Mouse (Mus musculus) intestine, postnatal 0 days (tissue): ENCODE results near the gene Coq10b. TPM values are rescaled to one million over a fixed set of nuclear protein-coding genes. Genes with fewer than 3 reads are reported as not detected.

ENCODE experiments used
- ATAC-seq: fragments of 200-750 bp; cut with Nextera tagmentation; 2 replicates; pipeline ENCODE4 v1.8.0; 2017; ENCODE audit warnings: mild to moderate bottlenecking, moderate TSS enrichment, moderate library complexity
- H3K27ac ChIP-seq: fragments of 300-500 bp; sonication (generic); 2 replicates; pipeline ENCODE4 v1.5.1; 2014; ENCODE audit warnings: mild to moderate bottlenecking, low read depth, low read length, moderate library complexity
- H3K27me3 ChIP-seq: fragments of 300-500 bp; sonication (generic); replicated peaks from 2 replicates; pipeline ENCODE4 v1.6.1; 2014; ENCODE audit warnings: low read length, mixed read lengths; ENCODE audit not compliant: control insufficient read depth, insufficient read depth
- H3K36me3 ChIP-seq: fragments of 300-500 bp; sonication (generic); 2 replicates; pipeline ENCODE4 v1.6.1; 2014; ENCODE audit warnings: mild to moderate bottlenecking, moderate library complexity; ENCODE audit not compliant: control insufficient read depth, insufficient read depth
- H3K4me1 ChIP-seq: fragments of 300-500 bp; sonication (generic); replicated peaks from 2 replicates; pipeline ENCODE4 v1.6.1; 2014; ENCODE audit warnings: antibody characterized with exemption, low read length, mixed read lengths; ENCODE audit not compliant: control insufficient read depth, insufficient read depth
- H3K4me2 ChIP-seq: fragments of 300-500 bp; sonication (generic); replicated peaks from 2 replicates; pipeline ENCODE4 v1.6.1; 2014; ENCODE audit warnings: low read depth, mild to moderate bottlenecking, moderate library complexity
- H3K4me3 ChIP-seq: fragments of 300-500 bp; sonication (generic); 2 replicates; pipeline ENCODE4 v1.5.1; 2014; ENCODE audit warnings: low read depth, low read length
- H3K9ac ChIP-seq: fragments of 300-500 bp; sonication (generic); 2 replicates; pipeline ENCODE4 v1.6.1; 2014; ENCODE audit warnings: mild to moderate bottlenecking, low read depth, low read length
- H3K9me3 ChIP-seq: fragments of 300-500 bp; sonication (generic); 2 replicates; pipeline ENCODE4 v1.6.1; 2016; ENCODE audit warnings: mixed run types; ENCODE audit not compliant: control insufficient read depth
- CTCF ChIP-seq: sonication (generic); IDR thresholded peaks from 2 replicates; pipeline ENCODE4 v1.5.1; 2016; ENCODE audit warnings: low read depth, mild to moderate bottlenecking, control low read depth, antibody characterized with exemption, moderate library complexity
- WGBS: fragments of 180-500 bp; shearing (Covaris S2); extraction: QIAGEN DNeasy Blood & Tissue Kit; methylation state at CpG from one replicate; pipeline ENCODE4 v1.1.7; 2014; 5-methylcytosine and 5-hydroxymethylcytosine counted together
- polyA plus RNA-seq: library from polyadenylated mRNA; unstranded; fragments of >200 nt; fragmentation: Nextera tagmentation; extraction: Ambion mirVana; gene quantifications from 2 replicates; pipeline ENCODE4 v1.2.1, GENCODE M21; 2015

Gene Coq10b
- polyA plus RNA-seq, 1 experiment from 2014 or later, result 25.8 TPM

DNA sequence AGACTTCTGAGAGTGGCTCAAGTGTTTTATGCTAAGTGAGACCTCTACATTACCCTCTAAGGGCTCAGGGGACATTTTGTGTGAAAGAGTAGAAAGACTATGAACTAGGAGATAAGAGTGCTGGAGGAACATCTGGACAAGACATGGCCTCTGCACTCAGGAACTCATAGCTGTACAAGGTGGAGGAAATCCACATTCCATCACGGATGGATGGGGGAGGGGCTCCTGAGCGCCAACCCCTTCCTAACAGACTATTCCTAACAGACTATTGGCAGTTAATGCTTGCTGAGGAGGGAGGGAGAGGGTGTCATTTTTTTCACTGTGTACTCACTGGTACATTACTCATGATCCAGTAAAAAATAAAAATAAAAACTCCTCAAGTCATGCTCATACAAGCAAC is 22.2 kb downstream of the Coq10b start:
- no peak overlapping the region for H3K9ac ChIP-seq
- WGBS, result 35% methylated on average over 2 of the region's 2 CpGs

DNA sequence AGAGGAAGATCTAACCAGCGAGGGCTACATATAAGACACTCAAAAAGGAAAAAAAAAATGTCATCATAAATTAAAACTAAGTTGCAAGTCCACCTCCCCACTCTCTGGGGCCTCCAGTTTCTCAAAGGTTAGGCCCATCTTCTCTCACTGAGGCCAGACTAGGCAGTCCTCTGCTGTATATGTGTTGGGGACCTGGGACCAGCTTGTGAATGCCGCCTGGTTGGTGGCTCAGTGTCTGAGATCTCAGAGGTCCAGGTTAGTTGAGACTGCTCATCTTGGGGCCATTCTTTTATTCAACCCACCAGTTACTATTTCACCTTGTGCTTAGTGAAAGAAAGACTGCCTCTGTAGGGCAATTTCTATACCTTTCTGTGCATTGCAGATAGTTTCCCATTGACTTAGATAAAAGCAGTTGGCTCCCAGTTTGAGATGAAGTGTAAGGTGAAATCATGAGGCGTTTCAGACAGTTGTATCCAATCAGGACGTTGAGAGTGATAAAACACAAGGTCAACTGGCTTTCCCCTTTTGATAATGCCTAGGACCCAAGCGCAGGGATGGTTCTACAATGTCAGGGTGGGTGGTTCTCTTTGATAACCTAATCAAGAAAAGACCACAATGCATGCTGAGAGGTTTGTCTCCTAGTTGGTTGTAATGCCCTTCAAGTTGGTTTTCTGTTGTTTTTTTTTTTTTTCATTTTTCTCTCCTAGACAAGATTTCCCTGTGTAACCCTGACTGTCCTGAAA is 23.3 kb downstream of the Coq10b start:
- ATAC-seq, result no peak
- no peak for TF ChIP-seq CTCF
- no peak overlapping the region for H3K4me3 ChIP-seq
- H3K4me2 ChIP-seq, result no peak overlapping the region
- H3K9me3 ChIP-seq, result no peaks in the 10 kb centered on the region
- no peaks in the 10 kb centered on the region for H3K27me3 ChIP-seq
- 58% methylated on average over 5 of the region's 5 CpGs for WGBS
- no peaks in the 10 kb centered on the region for H3K4me1 ChIP-seq
- H3K9ac ChIP-seq, result no peak overlapping the region
- H3K36me3 ChIP-seq, result peaks cover 30% of the 10 kb centered on the region
- no peak overlapping the region for H3K27ac ChIP-seq

More for the DNA sequence above, 22.2 kb downstream of the Coq10b start:
- Histone ChIP-seq H3K27ac (no peak overlapping the region), H3K4me1 (no peaks in the 10 kb centered on the region), H3K27me3 (no peaks in the 10 kb centered on the region), H3K4me3 (no peak overlapping the region), H3K9me3 (no peaks in the 10 kb centered on the region), H3K4me2 (no peak overlapping the region), H3K36me3 (peaks cover 25% of the 10 kb centered on the region)
- no peak for ATAC-seq
- TF ChIP-seq CTCF, result no peak

DNA sequence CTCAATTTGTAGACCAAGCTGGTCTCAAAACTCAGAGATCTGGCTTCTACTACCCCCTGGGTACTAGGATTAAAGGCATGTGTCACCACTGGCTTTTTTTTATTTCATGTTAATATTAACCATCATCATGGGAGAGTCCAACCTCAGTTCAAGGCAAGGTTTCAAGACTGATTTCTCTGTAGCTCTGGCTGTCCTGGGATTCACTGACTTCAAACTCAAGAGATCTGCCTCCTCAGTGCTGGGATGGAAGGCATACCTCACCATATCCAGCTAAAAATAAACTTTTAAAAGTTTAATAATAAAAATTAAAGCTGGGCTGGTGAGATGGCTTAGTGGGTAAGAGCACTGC is 23.8 kb downstream of the Coq10b start:
- no peak for ATAC-seq
- TF ChIP-seq CTCF, result no peak
- Histone ChIP-seq H3K4me3 (no peak overlapping the region), H3K4me1 (no peaks in the 10 kb centered on the region), H3K9ac (no peak overlapping the region), H3K4me2 (no peak overlapping the region), H3K27ac (no peak overlapping the region), H3K9me3 (no peaks in the 10 kb centered on the region), H3K36me3 (peaks cover 30% of the 10 kb centered on the region), H3K27me3 (no peaks in the 10 kb centered on the region)

DNA sequence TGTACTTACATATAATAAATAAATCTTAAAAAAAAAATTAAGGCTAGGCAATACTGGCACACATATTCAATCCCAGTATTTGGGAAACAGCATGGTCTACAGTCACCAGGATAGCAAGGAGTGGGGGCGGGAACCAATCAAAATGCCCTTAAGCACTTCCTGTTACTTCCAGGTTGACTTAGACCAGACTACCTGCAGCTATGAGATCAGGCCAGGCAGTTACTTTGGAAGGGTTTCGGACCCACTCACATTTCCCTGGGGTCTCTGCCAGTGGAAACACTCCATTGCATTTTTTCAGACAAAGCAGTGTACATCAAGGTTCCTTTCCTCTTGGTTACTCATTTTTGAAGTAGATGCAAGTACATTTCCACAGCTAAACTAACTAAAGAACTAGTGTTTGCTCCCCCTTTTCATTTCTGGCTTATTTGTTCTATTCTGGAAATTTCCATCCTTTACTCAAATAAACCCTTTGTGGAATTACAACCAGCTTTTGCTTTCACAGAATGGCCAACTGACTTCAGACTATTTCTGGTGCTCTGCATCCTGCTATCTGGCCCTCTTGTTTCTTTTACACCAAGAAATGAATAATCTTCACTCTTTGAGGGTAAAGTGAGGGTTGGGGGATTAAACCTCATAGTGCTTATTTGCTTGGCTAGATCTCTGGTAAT is 24.4 kb downstream of the Coq10b start:
- H3K4me3 ChIP-seq, result no peak overlapping the region

DNA sequence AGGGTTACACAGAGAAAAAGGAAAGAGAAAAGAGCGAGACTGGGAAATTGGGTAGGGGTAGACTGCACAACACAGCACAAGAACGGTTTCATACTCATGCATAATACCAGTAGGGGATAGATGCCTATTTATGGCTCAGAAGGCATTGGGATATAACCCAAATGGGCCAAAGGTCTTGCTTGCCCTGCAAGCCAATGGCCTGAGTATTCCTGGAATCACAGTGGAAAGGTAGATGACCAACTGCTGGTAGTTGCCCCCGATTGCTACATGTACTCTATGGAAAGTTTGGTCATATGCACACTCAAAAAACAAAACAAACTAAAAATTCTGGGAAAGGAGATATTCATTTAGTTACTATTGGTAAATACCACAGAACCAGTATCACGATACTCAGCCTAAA is 27.1 kb downstream of the Coq10b start:
- peaks cover 48% of the 10 kb centered on the region for H3K36me3 ChIP-seq
- no peaks in the 10 kb centered on the region for H3K27me3 ChIP-seq
- no peak overlapping the region for H3K9ac ChIP-seq
- H3K4me2 ChIP-seq, result no peak overlapping the region
- no peak for ATAC-seq
- H3K4me3 ChIP-seq, result no peak overlapping the region
- no peaks in the 10 kb centered on the region for H3K9me3 ChIP-seq
- no peaks in the 10 kb centered on the region; the same call in none of the 2 replicates for H3K4me1 ChIP-seq
- no peak overlapping the region for H3K27ac ChIP-seq
- TF ChIP-seq CTCF, result no peak
- 92% methylated on average over 4 of the region's 4 CpGs for WGBS

More for the DNA sequence above, 24.4 kb downstream of the Coq10b start:
- H3K27me3 ChIP-seq, result no peaks in the 10 kb centered on the region
- no peak for TF ChIP-seq CTCF
- H3K4me2 ChIP-seq, result no peak overlapping the region
- no peak for ATAC-seq
- peaks cover 30% of the 10 kb centered on the region for H3K36me3 ChIP-seq
- H3K4me1 ChIP-seq, result no peaks in the 10 kb centered on the region
- no peaks in the 10 kb centered on the region for H3K9me3 ChIP-seq
- 84% methylated on average over 2 of the region's 2 CpGs for WGBS
- no peak overlapping the region for H3K27ac ChIP-seq
- no peak overlapping the region for H3K9ac ChIP-seq

DNA sequence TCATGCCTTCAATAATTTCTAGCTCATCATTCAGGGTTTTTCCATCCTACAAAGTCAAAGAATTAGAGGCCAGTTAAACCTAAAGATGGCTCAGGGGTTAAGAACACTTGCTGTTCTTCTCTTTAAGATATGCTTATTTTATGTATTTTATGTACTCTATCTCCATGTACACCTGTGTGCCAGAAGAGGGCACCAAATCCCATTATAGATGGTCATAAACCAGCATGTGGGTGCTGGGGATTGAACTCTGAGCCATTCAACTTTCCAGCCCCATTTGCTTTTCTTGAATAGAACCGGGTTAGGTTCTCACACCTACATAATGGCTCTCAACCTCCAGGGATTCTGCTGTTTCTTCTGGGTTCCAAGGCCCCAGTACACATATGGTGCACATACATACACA is 29.5 kb downstream of the Coq10b start:
- Histone ChIP-seq H3K36me3 (peaks cover 56% of the 10 kb centered on the region), H3K4me3 (no peak overlapping the region), H3K27ac (no peak overlapping the region), H3K4me1 (peaks cover 2% of the 10 kb centered on the region), H3K9me3 (no peaks in the 10 kb centered on the region), H3K9ac (no peak overlapping the region), H3K4me2 (no peak overlapping the region), H3K27me3 (no peaks in the 10 kb centered on the region)
- peak; percentile 54 for TF ChIP-seq CTCF
- ATAC-seq, result no peak
- WGBS, result 63% methylated on average over 1 of the region's 1 CpGs
